Mouse (Mus musculus): ENCODE measurements at regions not wholly inside any gene's neighbourhood (a gene's known extent, or its start where the extent isn't known, plus 50 kb on each side); places are given as distances from the start of the nearest gene placed in this dataset.

- no peak for ATAC-seq (replicated peaks; ENCODE audit: extremely low read depth, insufficient read depth, low FRiP score)
- Histone ChIP-seq H3K4me3 (ENCODE audit: low read length) (no peak overlapping the region), H3K36me3 (ENCODE audit: control insufficient read depth, insufficient read depth) (no peaks in the 10 kb centered on the region), H3K4me1 (ENCODE audit: control insufficient read depth, insufficient read depth, low read length) (peaks cover 27% of the 10 kb centered on the region), H3K27ac (ENCODE audit: low read length) (no peak overlapping the region), H3K4me2 (ENCODE audit: low read depth, low read length) (no peak overlapping the region), H3K9me3 (replicated peaks; ENCODE audit: control insufficient read depth, low read length) (no peaks in the 10 kb centered on the region), H3K9ac (ENCODE audit: low read length) (no peak overlapping the region), H3K27me3 (ENCODE audit: control insufficient read depth, insufficient read depth, low read length) (no peaks in the 10 kb centered on the region)
- 74% methylated on average over 6 of the region's 6 CpGs for WGBS
Observed at GRCm38 (mm10) chr14:76613604-76614003, 56.9 kb upstream of the Serp2 start.

GRCm38 (mm10) chr14:76610429-76611378 is 54.0 kb upstream of the Serp2 start:
- H3K4me3 ChIP-seq (ENCODE audit: low read length), result no peak overlapping the region
- no peaks in the 10 kb centered on the region for H3K27me3 ChIP-seq (ENCODE audit: control insufficient read depth, insufficient read depth, low read length)
- no peak overlapping the region for H3K9ac ChIP-seq (ENCODE audit: low read length)
- H3K36me3 ChIP-seq (ENCODE audit: control insufficient read depth, insufficient read depth), result no peaks in the 10 kb centered on the region
- peak; percentile 92 for ATAC-seq (replicated peaks; ENCODE audit: extremely low read depth, insufficient read depth, low FRiP score)
- peaks cover 11% of the 10 kb centered on the region for H3K4me1 ChIP-seq (ENCODE audit: control insufficient read depth, insufficient read depth, low read length)
- peak overlapping the region; percentile 79 for H3K27ac ChIP-seq (ENCODE audit: low read length)
- H3K4me2 ChIP-seq (ENCODE audit: low read depth, low read length), result peak overlapping the region; percentile 35; the same call in 1 of the 2 replicates
- H3K9me3 ChIP-seq (replicated peaks; ENCODE audit: control insufficient read depth, low read length), result no peaks in the 10 kb centered on the region
- WGBS, result 29% methylated on average over 11 of the region's 11 CpGs

Data from heart, embryonic 16.5 days (tissue).